Mouse (Mus musculus) forebrain, postnatal 0 days (tissue): Measurements from ENCODE around the gene Picalm. TPM values are rescaled to one million over a fixed set of nuclear protein-coding genes. Genes with fewer than 3 reads are reported as not detected.
"Not testable (repeated sequence)": the region's sequence is repeated elsewhere in the genome, so short reads cannot be mapped to it uniquely, and the experiment has no call there.

Experiments used
- ATAC-seq: fragments of 200-750 bp; cut with Nextera tagmentation; 2 replicates; pipeline ENCODE4 v1.8.0; 2017; ENCODE audit warnings: mild to moderate bottlenecking, moderate library complexity
- DNase-seq: peaks from one replicate; pipeline ENCODE4 v3.0.0-alpha.2; 2015
- H3K27ac ChIP-seq: fragments of 300-500 bp; sonication (generic); 2 replicates; pipeline ENCODE4 v1.5.1; 2014; ENCODE audit warnings: low read depth, mild to moderate bottlenecking, antibody characterized with exemption, low read length, moderate library complexity, mixed read lengths
- H3K27me3 ChIP-seq: fragments of 300-500 bp; sonication (generic); 2 replicates; pipeline ENCODE4 v1.6.1; 2014; ENCODE audit warnings: mild to moderate bottlenecking, low read length, mixed read lengths; ENCODE audit not compliant: insufficient read depth
- H3K36me3 ChIP-seq: fragments of 300-500 bp; sonication (generic); 2 replicates; pipeline ENCODE4 v1.6.1; 2014; ENCODE audit warnings: mild to moderate bottlenecking, moderate library complexity; ENCODE audit not compliant: insufficient read depth
- H3K4me1 ChIP-seq: fragments of 300-500 bp; sonication (generic); 2 replicates; pipeline ENCODE4 v1.6.1; 2014; ENCODE audit warnings: antibody characterized with exemption; ENCODE audit not compliant: insufficient read depth
- H3K4me2 ChIP-seq: fragments of 300-500 bp; sonication (generic); 2 replicates; pipeline ENCODE4 v1.6.1; 2014; ENCODE audit warnings: low read depth, mild to moderate bottlenecking, moderate library complexity
- H3K4me3 ChIP-seq: fragments of 300-500 bp; sonication (generic); 2 replicates; pipeline ENCODE4 v1.5.1; 2014; ENCODE audit warnings: low read depth, low read length, mixed read lengths
- H3K9ac ChIP-seq: fragments of 300-500 bp; sonication (generic); 2 replicates; pipeline ENCODE4 v1.6.1; 2014; ENCODE audit warnings: mild to moderate bottlenecking
- H3K9me3 ChIP-seq: fragments of 300-500 bp; sonication (generic); 2 replicates; pipeline ENCODE4 v1.6.1; 2016; ENCODE audit warnings: low read length
- CTCF ChIP-seq: sonication (generic); IDR thresholded peaks from 2 replicates; pipeline ENCODE4 v1.5.1; 2016; ENCODE audit warnings: antibody characterized with exemption, control low read depth, low read depth
- WGBS: fragments of 180-500 bp; shearing (Covaris S2); extraction: QIAGEN DNeasy Blood & Tissue Kit; methylation state at CpG from one replicate; pipeline ENCODE4 v1.1.7; 2014; 5-methylcytosine and 5-hydroxymethylcytosine counted together
- polyA plus RNA-seq: library from polyadenylated mRNA; unstranded; fragments of >200 nt; fragmentation: Nextera tagmentation; extraction: Ambion mirVana; gene quantifications from 2 replicates; pipeline ENCODE4 v1.2.1, GENCODE M21; 2015
- total RNA-seq: library from RNA; depleted of rRNA; stranded (reverse); fragments of >200 nt; gene quantifications from 2 replicates; pipeline ENCODE4 v1.2.3, GENCODE M21; 2014

Picalm gene
- total and polyA plus RNA-seq, 2 experiments from 2014 or later = 21.2 to 242 TPM

- Histone ChIP-seq H3K4me1 (no peaks in the 10 kb centered on the region), H3K9me3 (no peaks in the 10 kb centered on the region), H3K27me3 (no peaks in the 10 kb centered on the region), H3K4me3 (no peak overlapping the region), H3K27ac (no peak overlapping the region), H3K36me3 (no peaks in the 10 kb centered on the region), H3K9ac (no peak overlapping the region), H3K4me2 (no peak overlapping the region)
- TF ChIP-seq CTCF = no peak
- DNase-seq (no peak), ATAC-seq (no peak)
- WGBS = 91% methylated on average over 4 of the region's 4 CpGs
Observed at GRCm38 (mm10) chr7:90228075-90228474, 98.1 kb downstream of the Picalm start.

- H3K9me3 ChIP-seq, H3K4me3 ChIP-seq, ATAC-seq, H3K27ac ChIP-seq, H3K27me3 ChIP-seq, H3K36me3 ChIP-seq, DNase-seq, H3K9ac ChIP-seq, H3K4me1 ChIP-seq, H3K4me2 ChIP-seq: not testable (repeated sequence)
- TF ChIP-seq CTCF = peak; percentile 56
Observed at GRCm38 (mm10) chr7:90228884-90229283, 98.9 kb downstream of the Picalm start.

GRCm38 (mm10) chr7:90231431-90231830 lies 101.4 kb downstream of the Picalm start:
- no peaks in the 10 kb centered on the region for H3K9me3 ChIP-seq
- DNase-seq = no peak
- no peaks in the 10 kb centered on the region for H3K4me1 ChIP-seq
- H3K9ac ChIP-seq = no peak overlapping the region
- no peak overlapping the region for H3K27ac ChIP-seq
- no peak overlapping the region for H3K4me2 ChIP-seq
- H3K27me3 ChIP-seq = no peaks in the 10 kb centered on the region
- 58% methylated on average over 9 of the region's 9 CpGs for WGBS
- no peak overlapping the region for H3K4me3 ChIP-seq
- TF ChIP-seq CTCF = no peak
- H3K36me3 ChIP-seq = no peaks in the 10 kb centered on the region
- ATAC-seq = no peak

DNA sequence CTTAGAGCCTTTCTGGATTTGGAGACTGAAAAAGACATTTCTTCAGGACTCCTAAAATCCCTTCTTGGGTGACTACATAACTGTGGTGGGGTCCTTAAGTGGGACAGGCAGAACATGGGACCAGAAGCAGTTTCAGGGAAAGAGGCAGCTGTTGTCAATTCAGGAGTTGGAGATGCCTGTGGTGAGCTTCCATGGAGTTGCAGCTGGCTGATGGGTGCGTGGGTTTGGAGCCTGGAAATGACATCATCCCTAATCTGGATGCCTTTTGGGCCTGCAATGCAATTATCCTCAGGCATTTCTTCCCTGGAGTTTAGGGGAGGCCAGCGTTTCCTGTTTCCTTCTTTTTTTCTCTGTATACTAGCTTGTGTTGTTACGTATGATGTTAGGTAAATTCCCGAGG lies 103.9 kb downstream of the Picalm start:
- H3K27me3 ChIP-seq = no peaks in the 10 kb centered on the region
- 62% methylated on average over 4 of the region's 4 CpGs for WGBS

GRCm38 (mm10) chr7:90236289-90236905 lies 106.4 kb downstream of the Picalm start:
- no peaks in the 10 kb centered on the region for H3K4me1 ChIP-seq
- WGBS = 21% methylated on average over 4 of the region's 4 CpGs
- DNase-seq (no peak), ATAC-seq (no peak)
- no peaks in the 10 kb centered on the region for H3K9me3 ChIP-seq
- H3K27me3 ChIP-seq = no peaks in the 10 kb centered on the region
- H3K36me3 ChIP-seq = no peaks in the 10 kb centered on the region
- no peak for TF ChIP-seq CTCF
- H3K4me2 ChIP-seq = no peak overlapping the region
- H3K27ac ChIP-seq = no peak overlapping the region
- no peak overlapping the region for H3K4me3 ChIP-seq
- no peak overlapping the region for H3K9ac ChIP-seq

More for the DNA sequence above, 103.9 kb downstream of the Picalm start:
- Histone ChIP-seq H3K27ac (no peak overlapping the region), H3K9ac (no peak overlapping the region), H3K4me1 (no peaks in the 10 kb centered on the region), H3K36me3 (no peaks in the 10 kb centered on the region), H3K4me2 (no peak overlapping the region), H3K9me3 (no peaks in the 10 kb centered on the region), H3K4me3 (no peak overlapping the region)
- no peak for ATAC-seq
- no peak for DNase-seq
- TF ChIP-seq CTCF = no peak

DNA sequence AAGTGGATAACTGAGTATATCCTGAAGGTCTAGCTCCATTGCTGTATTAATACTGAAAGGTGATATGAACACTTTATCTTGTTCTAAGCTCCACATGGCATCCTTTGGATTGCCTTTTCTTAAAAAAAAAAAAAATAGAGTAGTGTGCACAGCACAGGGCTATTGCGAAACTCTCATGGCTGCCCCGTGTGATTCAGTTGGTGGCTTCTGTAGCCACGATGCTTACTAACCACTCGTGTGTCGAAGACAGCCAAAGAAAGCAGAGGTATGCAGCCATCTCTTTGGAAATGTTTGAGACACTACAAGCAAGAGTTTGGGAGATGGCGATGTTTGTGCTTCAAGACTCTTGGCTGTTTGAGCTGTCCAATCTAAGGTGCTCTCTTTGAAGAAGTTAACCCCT lies 113.1 kb downstream of the Picalm start:
- Histone ChIP-seq H3K4me3 (no peak overlapping the region), H3K27me3 (no peaks in the 10 kb centered on the region), H3K36me3 (no peaks in the 10 kb centered on the region), H3K27ac (no peak overlapping the region), H3K9ac (no peak overlapping the region), H3K4me2 (no peak overlapping the region), H3K4me1 (no peaks in the 10 kb centered on the region), H3K9me3 (no peaks in the 10 kb centered on the region)
- 94% methylated on average over 6 of the region's 6 CpGs for WGBS
- DNase-seq (no peak), ATAC-seq (no peak)
- no peak for TF ChIP-seq CTCF

DNA sequence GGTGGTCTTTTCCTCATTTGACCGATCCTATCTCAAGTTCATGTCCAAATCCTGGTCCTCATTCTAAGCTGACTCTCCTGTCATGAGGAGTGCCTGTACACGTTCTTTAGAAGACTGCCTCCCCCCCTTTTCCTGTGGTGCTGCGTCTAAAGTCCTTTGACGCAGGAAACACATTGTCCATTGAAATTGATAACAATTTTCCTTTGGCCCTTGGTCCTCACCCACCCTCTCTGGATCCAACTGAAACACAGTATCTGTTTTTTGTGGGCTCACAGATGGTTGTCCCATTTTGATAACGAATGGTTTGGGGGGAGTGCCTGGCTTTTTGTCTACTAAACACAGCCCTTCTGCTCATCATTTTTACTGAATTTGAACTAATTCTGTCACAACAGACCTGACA lies 113.6 kb downstream of the Picalm start:
- Histone ChIP-seq H3K9me3 (no peaks in the 10 kb centered on the region), H3K36me3 (no peaks in the 10 kb centered on the region), H3K4me3 (no peak overlapping the region), H3K27me3 (no peaks in the 10 kb centered on the region), H3K9ac (no peak overlapping the region), H3K4me2 (no peak overlapping the region), H3K4me1 (no peaks in the 10 kb centered on the region), H3K27ac (no peak overlapping the region)
- ATAC-seq (no peak), DNase-seq (no peak)
- 75% methylated on average over 5 of the region's 5 CpGs for WGBS
- no peak for TF ChIP-seq CTCF
